Mouse (Mus musculus) neural tube, embryonic 13.5 days (tissue): ENCODE measurements at regions not wholly inside any gene's neighbourhood (a gene's known extent, or its start where the extent isn't known, plus 50 kb on each side); places are given as distances from the start of the nearest gene placed in this dataset.
A peak's percentile ranks its signal among the peaks of the same experiment; 100 is the strongest.

ENCODE experiments used
- ATAC-seq: fragments of 200-750 bp; cut with Nextera tagmentation; 2 replicates; pipeline ENCODE4 v1.8.0; 2017; ENCODE audit warnings: low read depth, mild to moderate bottlenecking, moderate TSS enrichment, moderate library complexity
- H3K27ac ChIP-seq: fragments of 300-500 bp; sonication (generic); replicated peaks from 2 replicates; pipeline ENCODE4 v1.5.1; 2015; ENCODE audit warnings: moderate library complexity, mild to moderate bottlenecking, inconsistent platforms
- H3K27me3 ChIP-seq: fragments of 300-500 bp; sonication (generic); 2 replicates; pipeline ENCODE4 v1.6.1; 2015; ENCODE audit warnings: mild to moderate bottlenecking, inconsistent platforms
- H3K36me3 ChIP-seq: fragments of 300-500 bp; sonication (generic); 2 replicates; pipeline ENCODE4 v1.6.1; 2015; ENCODE audit warnings: mild to moderate bottlenecking, inconsistent platforms
- H3K4me1 ChIP-seq: fragments of 300-500 bp; sonication (generic); replicated peaks from 2 replicates; pipeline ENCODE4 v1.6.1; 2015; ENCODE audit warnings: inconsistent platforms
- H3K4me2 ChIP-seq: fragments of 300-500 bp; sonication (generic); 2 replicates; pipeline ENCODE4 v1.6.1; 2015; ENCODE audit warnings: inconsistent platforms, mild to moderate bottlenecking, moderate library complexity
- H3K4me3 ChIP-seq: fragments of 300-500 bp; sonication (generic); 2 replicates; pipeline ENCODE4 v1.5.1; 2015; ENCODE audit warnings: mild to moderate bottlenecking, inconsistent platforms
- H3K9ac ChIP-seq: fragments of 300-500 bp; sonication (generic); 2 replicates; pipeline ENCODE4 v1.6.1; 2015; ENCODE audit warnings: moderate library complexity, mild to moderate bottlenecking, inconsistent platforms
- H3K9me3 ChIP-seq: fragments of 300-500 bp; sonication (generic); 2 replicates; pipeline ENCODE4 v1.6.1; 2016; ENCODE audit warnings: inconsistent platforms
- WGBS: fragments of 180-500 bp; shearing (Covaris S2); methylation state at CpG from one replicate; pipeline ENCODE4 v1.1.7; 2015; 5-methylcytosine and 5-hydroxymethylcytosine counted together

DNA sequence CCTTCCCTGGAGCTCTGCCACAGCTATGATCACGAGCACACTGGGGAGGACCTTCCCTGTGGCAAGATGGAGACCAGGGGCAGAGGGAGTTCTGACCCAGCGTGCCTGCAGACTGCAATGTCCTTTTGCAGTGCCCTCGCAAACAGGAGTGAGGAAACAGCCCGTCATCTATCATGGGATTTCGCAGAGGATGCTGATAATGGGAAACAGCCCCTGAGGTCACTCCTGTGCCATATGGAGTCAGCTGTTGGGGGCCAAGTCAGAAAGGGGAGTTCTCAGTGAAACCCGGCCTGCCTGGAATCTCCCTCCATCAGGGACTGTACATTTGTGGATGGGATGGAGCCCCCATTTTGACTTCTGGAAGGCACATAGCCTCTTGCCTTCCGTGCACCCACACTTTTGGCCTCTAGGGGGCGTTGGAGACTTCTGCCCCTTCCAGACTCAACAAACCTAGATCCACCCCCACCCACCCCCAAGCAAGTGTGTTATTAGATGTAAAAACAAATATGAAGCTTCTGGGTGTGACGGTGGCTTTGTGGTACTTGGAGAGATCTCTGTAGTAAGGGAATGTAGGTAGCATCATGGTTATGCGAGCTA, 98.1 kb downstream of the Kdr start:
- 70% methylated on average over 10 of the region's 10 CpGs for WGBS
- no peak overlapping the region for H3K27ac ChIP-seq
- H3K27me3 ChIP-seq, result no peaks in the 10 kb centered on the region
- no peaks in the 10 kb centered on the region for H3K4me1 ChIP-seq
- 0 out of 2 replicates have a peak, but pooled peaks cover 7% of the 10 kb centered on the region for H3K9me3 ChIP-seq
- no peak overlapping the region for H3K4me2 ChIP-seq
- no peak overlapping the region for H3K9ac ChIP-seq
- H3K36me3 ChIP-seq, result no peaks in the 10 kb centered on the region
- no peak overlapping the region for H3K4me3 ChIP-seq
- ATAC-seq, result no peak

DNA sequence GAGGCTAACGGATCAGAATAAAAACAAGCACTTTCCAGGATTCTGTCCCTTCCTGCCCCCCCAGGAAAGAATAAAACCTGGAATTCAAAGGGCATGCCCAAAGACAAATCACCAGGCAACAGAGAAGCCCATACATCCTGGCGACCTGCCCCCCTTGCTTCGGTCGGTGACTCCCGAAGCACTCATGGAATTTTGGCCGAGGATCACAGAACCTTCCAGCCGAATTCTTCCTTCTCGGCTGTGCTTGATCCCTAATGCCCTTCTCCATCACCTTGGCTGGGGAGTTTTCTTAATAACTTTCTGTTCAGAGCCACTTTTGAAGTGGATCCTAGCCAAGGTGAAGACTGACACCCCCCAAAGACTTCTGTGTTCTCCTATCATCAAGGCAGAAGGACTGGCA, 99.9 kb downstream of the Kdr start:
- H3K4me1 ChIP-seq, result no peaks in the 10 kb centered on the region
- no peaks in the 10 kb centered on the region for H3K36me3 ChIP-seq
- no peak overlapping the region for H3K4me2 ChIP-seq
- 0 out of 2 replicates have a peak, but pooled peaks cover 7% of the 10 kb centered on the region for H3K9me3 ChIP-seq
- H3K27me3 ChIP-seq, result no peaks in the 10 kb centered on the region
- H3K4me3 ChIP-seq, result no peak overlapping the region
- H3K27ac ChIP-seq, result no peak overlapping the region
- ATAC-seq, result no peak
- 83% methylated on average over 8 of the region's 8 CpGs for WGBS
- no peak overlapping the region for H3K9ac ChIP-seq

DNA sequence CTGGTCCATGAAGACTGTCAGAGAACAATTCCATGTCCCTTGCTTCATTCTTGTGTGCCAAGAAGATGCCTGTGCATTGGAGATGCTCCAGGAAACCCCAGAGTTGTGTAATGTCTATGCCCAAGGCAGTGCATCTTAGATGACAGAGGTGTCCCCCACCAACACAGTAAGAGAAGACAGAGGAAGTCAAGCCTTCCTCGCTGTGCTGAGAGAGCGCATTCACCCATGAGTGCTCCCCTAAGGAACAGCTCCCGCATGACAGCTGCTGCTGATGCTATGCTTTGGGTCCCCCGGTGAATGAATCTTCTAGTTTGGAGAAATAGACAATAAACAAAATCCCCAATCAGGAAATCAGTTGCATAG, 100.7 kb downstream of the Kdr start:
- H3K36me3 ChIP-seq, result no peaks in the 10 kb centered on the region
- 91% methylated on average over 4 of the region's 4 CpGs for WGBS
- H3K9me3 ChIP-seq, result 0 out of 2 replicates have a peak, but pooled peaks cover 7% of the 10 kb centered on the region
- no peak for ATAC-seq
- H3K4me1 ChIP-seq, result no peaks in the 10 kb centered on the region
- no peak overlapping the region for H3K27ac ChIP-seq
- no peaks in the 10 kb centered on the region for H3K27me3 ChIP-seq
- H3K9ac ChIP-seq, result no peak overlapping the region
- H3K4me2 ChIP-seq, result no peak overlapping the region
- H3K4me3 ChIP-seq, result no peak overlapping the region

DNA sequence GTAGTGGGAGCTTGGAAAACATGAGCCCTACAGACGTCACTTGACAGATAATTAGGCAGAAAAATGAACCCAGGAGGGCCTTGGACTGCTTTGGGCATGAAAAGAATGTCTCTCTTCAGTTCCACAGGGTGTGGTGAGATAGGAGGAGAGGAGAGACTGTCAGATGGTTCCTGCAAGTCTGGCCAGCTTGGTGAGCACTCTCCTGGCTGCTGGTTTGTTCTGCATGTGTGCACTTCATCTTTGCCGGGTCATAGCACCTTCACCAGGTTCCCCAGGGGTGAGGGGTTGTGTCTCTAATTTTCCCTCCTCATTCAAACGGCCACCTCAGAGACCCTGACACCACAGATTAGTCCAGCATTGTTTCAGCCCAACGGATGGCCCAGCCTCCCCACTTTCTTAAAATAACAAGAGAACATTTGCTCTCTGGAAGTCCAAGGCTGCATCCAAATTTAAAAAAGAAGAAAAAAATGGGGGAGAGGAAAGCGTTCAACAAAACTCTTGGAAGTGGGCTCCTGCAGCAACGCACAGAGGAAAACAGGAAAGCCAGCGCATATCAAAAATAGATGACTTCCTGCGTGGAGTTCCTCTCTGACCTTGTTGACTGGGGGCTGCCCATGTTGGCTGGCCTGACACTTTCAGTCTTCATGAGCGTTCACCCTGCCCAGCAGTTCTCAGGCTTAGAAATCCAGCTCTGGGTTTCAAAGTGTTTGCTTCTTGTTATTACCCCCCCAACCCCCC, 101.2 kb downstream of the Kdr start:
- ATAC-seq, result no peak
- H3K9me3 ChIP-seq, result 0 out of 2 replicates have a peak, but pooled peaks cover 7% of the 10 kb centered on the region
- H3K4me1 ChIP-seq, result no peaks in the 10 kb centered on the region
- no peaks in the 10 kb centered on the region for H3K27me3 ChIP-seq
- H3K4me3 ChIP-seq, result no peak overlapping the region
- H3K27ac ChIP-seq, result no peak overlapping the region
- WGBS, result 73% methylated on average over 9 of the region's 9 CpGs
- no peaks in the 10 kb centered on the region for H3K36me3 ChIP-seq
- no peak overlapping the region for H3K9ac ChIP-seq
- H3K4me2 ChIP-seq, result no peak overlapping the region

DNA sequence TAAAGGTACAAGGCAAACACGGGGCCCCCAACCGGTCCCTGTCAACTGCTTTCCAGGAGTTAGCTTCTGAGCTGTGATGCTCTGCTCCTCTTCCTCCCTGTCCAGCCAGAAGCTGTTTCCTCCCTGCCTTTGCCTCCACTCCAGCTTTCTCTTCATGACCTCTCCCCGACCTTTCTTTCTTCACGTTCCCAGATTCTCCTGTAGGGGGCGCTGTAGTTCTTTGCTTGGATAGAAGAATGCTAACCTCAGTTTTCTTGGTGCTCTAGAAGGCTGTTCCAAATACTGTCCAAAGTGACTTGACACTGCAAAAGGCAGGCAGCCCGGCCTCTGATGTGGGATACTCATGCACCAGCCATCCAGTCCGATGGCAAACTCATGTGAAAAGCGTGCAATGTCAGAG, 107.1 kb downstream of the Kdr start:
- Histone ChIP-seq H3K36me3 (no peaks in the 10 kb centered on the region), H3K4me1 (no peaks in the 10 kb centered on the region), H3K4me2 (no peak overlapping the region), H3K27me3 (no peaks in the 10 kb centered on the region), H3K9ac (no peak overlapping the region), H3K9me3 (0 out of 2 replicates have a peak, but pooled peaks cover 3% of the 10 kb centered on the region), H3K4me3 (no peak overlapping the region), H3K27ac (no peak overlapping the region)
- ATAC-seq, result no peak
- WGBS, result 32% methylated on average over 8 of the region's 8 CpGs

DNA sequence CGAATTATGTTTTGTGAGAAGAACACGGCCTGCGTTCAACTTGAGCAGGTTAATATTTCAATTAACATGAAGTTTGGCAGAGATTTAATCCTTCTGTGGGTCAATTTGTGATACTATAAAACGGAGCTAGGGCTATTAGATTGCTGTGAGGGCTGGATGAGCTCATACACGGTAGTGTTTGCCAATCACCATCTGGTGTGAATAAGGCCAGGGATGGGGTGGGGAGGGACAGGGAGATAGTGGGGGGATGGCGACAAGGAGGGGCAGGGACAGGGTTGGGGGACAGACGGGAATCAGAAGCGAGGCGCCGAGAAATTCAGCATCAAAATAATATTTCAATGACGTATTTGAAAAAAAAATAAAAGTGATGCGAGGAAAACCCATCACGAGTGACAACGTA, 107.6 kb downstream of the Kdr start:
- H3K4me1 ChIP-seq, result no peaks in the 10 kb centered on the region
- H3K36me3 ChIP-seq, result no peaks in the 10 kb centered on the region
- 0 out of 2 replicates have a peak, but pooled peaks cover 3% of the 10 kb centered on the region for H3K9me3 ChIP-seq
- ATAC-seq, result no peak
- WGBS, result 86% methylated on average over 14 of the region's 14 CpGs
- no peak overlapping the region for H3K27ac ChIP-seq
- H3K4me3 ChIP-seq, result no peak overlapping the region
- H3K9ac ChIP-seq, result no peak overlapping the region
- H3K27me3 ChIP-seq, result no peaks in the 10 kb centered on the region
- no peak overlapping the region for H3K4me2 ChIP-seq

DNA sequence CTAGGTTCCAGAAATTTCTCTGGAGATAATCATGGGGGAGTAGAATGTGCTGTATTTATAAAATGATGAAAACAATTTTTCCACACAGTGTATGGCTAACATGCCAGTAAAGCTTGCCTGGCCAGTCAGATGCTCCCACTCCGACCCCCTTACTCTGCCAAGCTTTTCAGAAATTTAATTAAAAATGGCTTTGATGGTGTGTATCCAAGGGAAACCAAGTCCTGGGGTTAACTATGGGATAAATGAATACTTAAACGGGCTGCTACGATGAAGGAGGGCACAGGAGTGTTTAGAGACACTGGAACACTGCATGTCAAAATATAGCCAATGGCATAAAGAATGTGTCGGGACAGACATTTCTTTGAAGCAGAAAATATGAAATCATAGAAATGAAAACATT, 108.7 kb downstream of the Kdr start:
- Histone ChIP-seq H3K4me3 (no peak overlapping the region), H3K9ac (no peak overlapping the region), H3K27me3 (no peaks in the 10 kb centered on the region), H3K4me1 (no peaks in the 10 kb centered on the region), H3K4me2 (no peak overlapping the region), H3K27ac (no peak overlapping the region), H3K9me3 (0 out of 2 replicates have a peak, but pooled peaks cover 3% of the 10 kb centered on the region), H3K36me3 (no peaks in the 10 kb centered on the region)
- ATAC-seq, result no peak
- 32% methylated on average over 4 of the region's 4 CpGs for WGBS

DNA sequence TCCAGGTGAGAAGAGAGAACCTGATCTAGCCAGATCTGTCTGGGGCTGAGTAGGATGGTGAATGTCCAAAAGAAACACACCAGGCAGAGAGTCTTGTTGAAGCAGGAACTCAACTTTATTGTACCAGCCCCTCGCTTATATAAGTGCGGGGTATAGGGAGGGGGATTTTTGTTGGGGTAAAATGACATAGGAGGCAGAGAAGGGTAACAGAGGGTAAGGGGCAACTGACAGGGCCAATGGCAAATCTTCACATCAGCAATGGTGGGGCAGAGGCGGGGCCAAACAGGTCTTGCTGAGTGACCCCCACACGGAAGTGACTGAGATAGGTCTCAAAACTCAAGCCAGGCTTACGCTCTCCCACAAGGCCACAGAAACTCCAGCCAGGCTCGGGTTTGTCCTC, 113.2 kb downstream of the Kdr start:
- 91% methylated on average over 6 of the region's 6 CpGs for WGBS
- H3K27ac ChIP-seq, result no peak overlapping the region
- H3K36me3 ChIP-seq, result no peaks in the 10 kb centered on the region
- H3K27me3 ChIP-seq, result no peaks in the 10 kb centered on the region
- no peaks in the 10 kb centered on the region for H3K4me1 ChIP-seq
- no peak overlapping the region for H3K9ac ChIP-seq
- ATAC-seq, result no peak
- no peak overlapping the region for H3K4me2 ChIP-seq
- 0 out of 2 replicates have a peak, but pooled peaks cover 3% of the 10 kb centered on the region for H3K9me3 ChIP-seq
- no peak overlapping the region for H3K4me3 ChIP-seq

DNA sequence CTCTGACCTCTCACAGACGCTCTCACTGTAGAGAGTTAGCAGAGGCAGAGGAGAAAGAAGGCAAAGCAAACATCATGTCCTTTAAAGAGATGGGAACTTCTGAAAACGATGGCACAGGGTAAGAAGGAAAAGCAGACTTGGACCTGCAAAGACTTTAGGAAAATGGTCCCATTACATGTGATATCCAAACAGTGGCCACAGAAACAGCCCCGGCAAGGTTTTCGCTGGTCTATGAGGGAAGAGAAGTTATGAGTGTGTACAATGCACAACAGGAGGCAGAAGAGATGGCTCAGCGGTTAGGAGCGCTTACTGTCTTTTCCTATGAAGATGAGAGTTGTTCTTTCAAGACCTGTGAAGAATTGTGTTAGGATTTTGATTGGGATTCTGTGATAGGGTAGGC, 114.9 kb downstream of the Kdr start:
- H3K4me2 ChIP-seq, result no peak overlapping the region
- 0 out of 2 replicates have a peak, but pooled peaks cover 3% of the 10 kb centered on the region for H3K9me3 ChIP-seq
- no peak overlapping the region for H3K9ac ChIP-seq
- no peak for ATAC-seq
- H3K4me3 ChIP-seq, result no peak overlapping the region
- 74% methylated on average over 6 of the region's 6 CpGs for WGBS
- H3K4me1 ChIP-seq, result no peaks in the 10 kb centered on the region
- no peaks in the 10 kb centered on the region for H3K36me3 ChIP-seq
- no peaks in the 10 kb centered on the region for H3K27me3 ChIP-seq
- no peak overlapping the region for H3K27ac ChIP-seq

DNA sequence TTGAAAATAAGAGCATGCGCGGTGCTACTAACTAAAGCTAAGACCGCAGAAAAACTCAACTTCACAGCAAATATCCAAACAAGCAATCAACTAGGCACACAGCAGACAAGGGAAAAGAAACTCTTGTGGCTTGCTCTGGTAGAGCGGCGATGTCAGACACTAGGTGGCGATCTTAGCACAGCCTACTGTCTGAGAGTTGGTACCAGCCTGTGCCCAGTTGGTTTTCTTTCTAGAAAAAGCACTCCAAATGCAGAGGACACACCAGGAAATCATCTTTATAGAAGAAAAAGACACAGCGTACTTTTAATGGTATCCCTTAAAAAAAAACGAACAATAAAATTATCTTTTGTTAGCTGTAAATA, 115.6 kb downstream of the Kdr start:
- no peak overlapping the region for H3K27ac ChIP-seq
- 16% methylated on average over 8 of the region's 8 CpGs for WGBS
- no peaks in the 10 kb centered on the region for H3K36me3 ChIP-seq
- H3K4me1 ChIP-seq, result no peaks in the 10 kb centered on the region
- H3K4me3 ChIP-seq, result no peak overlapping the region
- ATAC-seq, result peak; percentile 56; the same call in 1 of the 2 replicates
- H3K27me3 ChIP-seq, result no peaks in the 10 kb centered on the region
- 0 out of 2 replicates have a peak, but pooled peaks cover 3% of the 10 kb centered on the region for H3K9me3 ChIP-seq
- H3K9ac ChIP-seq, result no peak overlapping the region
- no peak overlapping the region for H3K4me2 ChIP-seq

DNA sequence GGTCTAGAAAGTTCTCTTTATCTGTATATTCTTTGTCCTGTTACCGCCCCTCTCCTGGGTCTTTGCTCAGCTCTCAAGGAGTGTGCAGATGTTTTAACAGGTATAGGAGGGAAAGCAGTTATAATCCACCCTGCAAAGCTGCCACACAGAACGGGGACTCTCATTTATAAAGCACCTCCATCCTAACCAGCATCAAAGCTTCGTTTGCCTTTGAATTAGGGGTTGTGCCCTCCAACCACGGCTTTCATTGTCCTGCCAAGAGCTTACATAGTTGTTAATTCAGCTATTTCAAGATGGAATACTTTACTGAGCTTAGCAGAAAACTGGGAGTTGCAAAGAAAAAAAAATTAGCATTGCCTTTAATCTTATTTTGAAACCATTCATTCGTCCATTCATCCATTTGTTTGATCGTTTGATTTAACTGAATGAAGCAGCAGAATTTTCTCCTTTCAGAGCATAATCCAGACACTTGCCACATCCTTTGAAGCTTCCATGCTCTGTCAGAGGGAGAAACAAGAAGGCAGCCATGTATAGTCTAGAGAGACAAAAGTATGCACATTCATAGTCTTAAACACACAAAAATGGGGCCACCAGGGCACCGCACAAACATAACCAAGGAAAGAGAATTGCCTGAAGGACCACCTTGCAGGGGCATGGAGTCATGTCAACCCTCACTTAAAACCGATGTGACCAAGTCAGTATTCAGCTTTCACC, 116.2 kb downstream of the Kdr start:
- Histone ChIP-seq H3K4me2 (no peak overlapping the region), H3K27ac (no peak overlapping the region), H3K4me1 (no peaks in the 10 kb centered on the region), H3K36me3 (no peaks in the 10 kb centered on the region), H3K27me3 (no peaks in the 10 kb centered on the region), H3K4me3 (no peak overlapping the region), H3K9ac (no peak overlapping the region), H3K9me3 (0 out of 2 replicates have a peak, but pooled peaks cover 3% of the 10 kb centered on the region)
- WGBS, result 36% methylated on average over 8 of the region's 8 CpGs
- ATAC-seq, result no peak

DNA sequence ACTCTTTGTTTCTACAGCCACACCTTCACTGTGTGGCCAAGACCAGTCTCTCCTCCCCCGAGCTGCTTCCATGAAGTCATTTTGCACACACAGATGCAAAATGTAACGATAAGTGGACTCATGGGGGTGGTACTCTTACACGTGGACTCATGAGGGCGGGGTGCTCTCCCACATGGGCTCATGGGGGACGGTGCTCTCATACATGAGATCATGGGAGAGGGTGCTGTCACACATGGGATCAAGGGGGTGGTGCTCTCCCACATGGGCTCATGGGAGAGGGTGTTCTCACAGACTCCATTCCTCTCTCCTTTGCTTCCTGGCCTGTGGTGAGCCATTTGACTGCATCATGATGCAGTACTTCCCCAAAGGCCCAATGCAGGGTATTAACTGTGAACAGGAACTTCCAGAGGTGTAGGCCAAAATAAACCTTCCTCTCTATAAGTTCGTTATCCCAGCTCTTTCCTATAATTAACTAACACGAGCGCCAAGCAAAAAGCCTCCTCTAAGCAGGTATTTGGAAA, 118.9 kb downstream of the Kdr start:
- no peaks in the 10 kb centered on the region for H3K4me1 ChIP-seq
- ATAC-seq, result no peak
- 92% methylated on average over 8 of the region's 8 CpGs for WGBS
- no peak overlapping the region for H3K9ac ChIP-seq
- no peak overlapping the region for H3K4me2 ChIP-seq
- no peaks in the 10 kb centered on the region for H3K27me3 ChIP-seq
- H3K27ac ChIP-seq, result no peak overlapping the region
- H3K4me3 ChIP-seq, result no peak overlapping the region
- no peaks in the 10 kb centered on the region for H3K9me3 ChIP-seq
- no peaks in the 10 kb centered on the region for H3K36me3 ChIP-seq
